Mouse (Mus musculus) neural tube, embryonic 14.5 days (tissue): ENCODE data around the gene E130114P18Rik. TPM values are rescaled to one million over a fixed set of nuclear protein-coding genes. Genes with fewer than 3 reads are reported as not detected.
A peak's percentile ranks its signal among the peaks of the same experiment; 100 is the strongest.

Experiments used
- ATAC-seq: fragments of 200-750 bp; cut with Nextera tagmentation; 2 replicates; pipeline ENCODE4 v1.8.0; 2017; ENCODE audit warnings: low read depth, mild to moderate bottlenecking, moderate TSS enrichment, moderate library complexity
- H3K27ac ChIP-seq: fragments of 300-500 bp; sonication (generic); 2 replicates; pipeline ENCODE4 v1.5.1; 2014; ENCODE audit warnings: low read depth, mild to moderate bottlenecking, control low read depth, low read length, moderate library complexity, mixed read lengths
- H3K27me3 ChIP-seq: fragments of 300-500 bp; sonication (generic); 2 replicates; pipeline ENCODE4 v1.6.1; 2014; ENCODE audit warnings: low read length; ENCODE audit not compliant: control insufficient read depth, insufficient read depth
- H3K36me3 ChIP-seq: fragments of 300-500 bp; sonication (generic); 2 replicates; pipeline ENCODE4 v1.6.1; 2014; ENCODE audit warnings: low read length, mixed read lengths; ENCODE audit not compliant: control insufficient read depth, insufficient read depth
- H3K4me1 ChIP-seq: fragments of 300-500 bp; sonication (generic); 2 replicates; pipeline ENCODE4 v1.6.1; 2014; ENCODE audit warnings: low read length; ENCODE audit not compliant: control insufficient read depth, insufficient read depth
- H3K4me2 ChIP-seq: fragments of 300-500 bp; sonication (generic); 2 replicates; pipeline ENCODE4 v1.6.1; 2014; ENCODE audit warnings: mild to moderate bottlenecking, low read depth, low read length, control low read depth
- H3K4me3 ChIP-seq: fragments of 300-500 bp; sonication (generic); 2 replicates; pipeline ENCODE4 v1.5.1; 2014; ENCODE audit warnings: low read depth, low read length, control low read depth, mixed read lengths
- H3K9ac ChIP-seq: fragments of 300-500 bp; sonication (generic); replicated peaks from 2 replicates; pipeline ENCODE4 v1.6.1; 2014; ENCODE audit warnings: low read depth, mild to moderate bottlenecking, control low read depth, low read length, mixed read lengths
- H3K9me3 ChIP-seq: fragments of 300-500 bp; sonication (generic); 2 replicates; pipeline ENCODE4 v1.6.1; 2016; ENCODE audit warnings: low read length; ENCODE audit not compliant: control insufficient read depth
- WGBS: fragments of 180-500 bp; shearing (Covaris S2); extraction: QIAGEN DNeasy Blood & Tissue Kit; methylation state at CpG from one replicate; pipeline ENCODE4 v1.1.7; 2014; 5-methylcytosine and 5-hydroxymethylcytosine counted together
- polyA plus RNA-seq: library from polyadenylated mRNA; unstranded; fragments of >200 nt; fragmentation: Nextera tagmentation; extraction: Ambion mirVana; gene quantifications from 2 replicates; pipeline ENCODE4 v1.2.1, GENCODE M21; 2014

The E130114P18Rik gene
- polyA plus RNA-seq, 1 experiment from 2014 or later, result 22.6 TPM

DNA sequence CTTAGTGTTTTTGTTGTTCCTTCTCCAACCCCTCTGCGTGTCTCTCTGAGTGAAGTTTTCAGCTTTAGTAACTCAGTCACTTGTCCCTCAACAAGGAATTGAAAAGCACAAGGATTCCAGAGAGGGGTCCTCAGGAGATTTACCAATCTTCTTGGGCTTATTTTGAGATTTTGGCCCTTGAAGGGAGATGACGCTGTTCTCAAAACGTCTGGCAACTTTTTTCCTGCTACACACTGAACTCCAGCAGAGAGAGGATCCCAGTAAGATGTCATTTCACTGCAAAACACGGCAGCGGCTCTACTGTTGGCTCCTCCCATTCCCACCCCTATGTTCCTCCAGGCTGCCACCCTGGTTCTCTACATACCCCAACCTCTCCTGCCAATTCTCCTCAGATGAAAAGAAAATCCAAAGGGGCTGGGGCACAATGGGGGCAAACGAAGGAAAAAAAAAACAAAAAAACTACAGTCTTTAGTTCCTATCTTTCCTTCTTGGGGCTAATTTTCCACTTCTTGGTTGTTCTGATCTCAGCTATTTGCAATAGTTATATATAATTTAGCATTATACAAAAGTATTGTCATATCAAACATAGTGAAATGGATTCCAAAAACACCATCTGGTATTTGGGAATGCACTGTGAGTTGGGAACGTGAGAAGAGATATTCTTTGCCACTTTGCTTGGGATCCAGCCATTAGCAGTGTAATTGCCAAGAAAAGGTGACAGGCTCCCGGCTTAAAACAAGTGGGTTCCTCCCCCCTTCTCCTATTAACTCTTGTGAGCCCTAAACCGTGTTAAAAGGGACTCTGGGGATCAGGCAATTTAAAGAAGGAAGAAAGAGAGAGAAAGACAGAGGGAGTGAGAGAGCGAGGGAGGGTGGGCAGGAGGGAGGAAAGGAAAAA lies 167.8 kb downstream of the E130114P18Rik start:
- no peak overlapping the region for H3K4me2 ChIP-seq
- no peak overlapping the region for H3K9ac ChIP-seq
- H3K4me1 ChIP-seq, result 0 out of 2 replicates have a peak, but pooled peaks cover 4% of the 10 kb centered on the region
- H3K9me3 ChIP-seq, result no peaks in the 10 kb centered on the region
- no peak overlapping the region; the same call in 1 of the 2 replicates for H3K27ac ChIP-seq
- H3K27me3 ChIP-seq, result no peaks in the 10 kb centered on the region
- WGBS, result 26% methylated on average over 10 of the region's 10 CpGs
- H3K4me3 ChIP-seq, result no peak overlapping the region
- ATAC-seq, result no peak
- no peaks in the 10 kb centered on the region for H3K36me3 ChIP-seq

DNA sequence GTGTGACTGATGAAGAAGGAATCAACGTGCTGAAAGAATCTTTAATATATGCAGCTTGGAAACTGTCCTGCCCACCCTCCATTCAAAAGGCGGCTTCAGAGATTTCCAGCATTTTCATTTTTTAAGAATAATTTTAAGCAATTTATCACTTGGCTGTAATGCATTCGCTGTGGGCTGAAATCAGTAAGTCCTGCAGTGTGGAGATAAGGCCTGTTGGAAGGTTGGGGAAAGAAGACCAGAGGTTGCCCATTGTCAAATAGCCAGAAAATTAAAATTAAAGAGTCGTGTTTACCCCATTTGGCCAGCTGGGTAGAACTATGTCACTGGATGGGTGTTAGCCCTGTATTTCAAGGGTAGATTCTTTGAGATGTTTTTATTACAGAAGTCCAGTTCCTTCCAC lies 168.5 kb downstream of the E130114P18Rik start:
- H3K9me3 ChIP-seq, result no peaks in the 10 kb centered on the region
- H3K27ac ChIP-seq, result no peak overlapping the region; the same call in 1 of the 2 replicates
- H3K36me3 ChIP-seq, result no peaks in the 10 kb centered on the region
- no peak for ATAC-seq
- 0 out of 2 replicates have a peak, but pooled peaks cover 4% of the 10 kb centered on the region for H3K4me1 ChIP-seq
- H3K27me3 ChIP-seq, result no peaks in the 10 kb centered on the region
- no peak overlapping the region for H3K9ac ChIP-seq
- no peak overlapping the region for H3K4me2 ChIP-seq
- no peak overlapping the region for H3K4me3 ChIP-seq
- 88% methylated on average over 4 of the region's 4 CpGs for WGBS

DNA sequence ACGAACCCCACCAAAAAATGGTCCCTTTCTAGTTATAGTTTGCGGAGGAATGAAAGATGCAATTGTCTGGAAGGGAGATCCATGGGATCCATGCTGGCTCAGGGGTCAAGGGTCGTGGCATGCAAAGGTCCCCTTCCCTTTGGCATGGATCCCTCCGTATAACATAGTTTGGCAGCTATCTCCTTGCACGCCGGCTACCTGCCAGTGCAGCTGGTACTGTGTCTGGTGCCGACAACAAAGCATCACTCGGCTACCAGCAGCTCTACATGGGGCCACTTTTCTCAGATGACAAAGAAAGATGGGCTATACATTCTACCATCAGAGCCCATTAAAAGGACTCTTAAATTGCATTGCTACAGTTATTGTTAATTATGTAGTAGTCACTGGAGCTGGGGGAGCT lies 169.2 kb downstream of the E130114P18Rik start:
- H3K9me3 ChIP-seq, result no peaks in the 10 kb centered on the region
- no peak overlapping the region for H3K9ac ChIP-seq
- no peak overlapping the region for H3K27ac ChIP-seq
- no peak overlapping the region for H3K4me2 ChIP-seq
- 51% methylated on average over 8 of the region's 8 CpGs for WGBS
- 0 out of 2 replicates have a peak, but pooled peaks cover 4% of the 10 kb centered on the region for H3K4me1 ChIP-seq
- no peaks in the 10 kb centered on the region for H3K36me3 ChIP-seq
- no peak overlapping the region for H3K4me3 ChIP-seq
- peak; percentile 28; the same call in 1 of the 2 replicates for ATAC-seq
- no peaks in the 10 kb centered on the region for H3K27me3 ChIP-seq

DNA sequence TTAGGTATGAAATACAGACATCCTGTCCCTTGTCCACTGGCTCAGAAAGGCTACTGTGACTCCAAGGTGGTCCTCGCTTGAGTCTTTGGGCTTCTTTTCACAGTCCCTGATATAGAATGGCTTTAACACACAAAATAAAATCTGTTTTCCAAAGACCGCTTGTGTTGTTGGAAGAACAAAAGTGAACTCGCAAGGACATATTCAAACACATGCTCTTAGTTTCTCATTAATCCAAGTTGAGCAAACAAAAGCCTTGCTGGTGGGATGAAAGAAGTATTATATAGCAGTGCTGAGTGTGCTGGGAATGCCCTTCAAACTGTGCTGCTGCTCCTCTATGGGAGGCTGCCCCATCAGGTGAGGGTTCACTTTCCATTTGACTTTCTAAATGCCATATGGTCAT lies 169.7 kb downstream of the E130114P18Rik start:
- no peak overlapping the region for H3K4me2 ChIP-seq
- WGBS, result 57% methylated on average over 3 of the region's 3 CpGs
- no peak for ATAC-seq
- no peak overlapping the region for H3K9ac ChIP-seq
- no peaks in the 10 kb centered on the region for H3K9me3 ChIP-seq
- H3K27me3 ChIP-seq, result no peaks in the 10 kb centered on the region
- no peak overlapping the region for H3K4me3 ChIP-seq
- H3K27ac ChIP-seq, result no peak overlapping the region
- no peaks in the 10 kb centered on the region for H3K36me3 ChIP-seq
- H3K4me1 ChIP-seq, result 0 out of 2 replicates have a peak, but pooled peaks cover 4% of the 10 kb centered on the region

DNA sequence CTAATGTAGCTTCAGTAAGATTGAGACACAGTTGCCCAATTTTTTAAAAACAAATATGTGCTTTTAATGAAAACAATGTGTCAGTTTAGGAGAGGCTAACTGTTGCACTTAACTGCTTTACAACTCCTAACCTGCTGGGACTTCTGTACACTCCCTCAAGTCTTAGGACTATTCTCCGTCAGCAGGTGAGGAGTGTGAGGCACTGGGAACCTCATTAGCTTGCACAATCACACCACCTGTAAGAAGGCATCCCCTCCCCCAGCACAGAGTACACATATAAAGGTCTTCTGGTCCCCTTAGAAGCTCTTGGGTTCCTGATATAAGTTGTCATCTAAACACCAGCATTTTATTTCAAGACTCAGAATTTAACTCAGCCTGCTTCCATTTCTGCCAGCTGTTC lies 170.7 kb downstream of the E130114P18Rik start:
- no peak for ATAC-seq
- no peaks in the 10 kb centered on the region for H3K36me3 ChIP-seq
- H3K4me1 ChIP-seq, result 0 out of 2 replicates have a peak, but pooled peaks cover 4% of the 10 kb centered on the region
- no peak overlapping the region for H3K27ac ChIP-seq
- no peak overlapping the region for H3K4me2 ChIP-seq
- no peak overlapping the region for H3K9ac ChIP-seq
- H3K4me3 ChIP-seq, result no peak overlapping the region
- no peaks in the 10 kb centered on the region for H3K9me3 ChIP-seq
- 72% methylated on average over 1 of the region's 1 CpGs for WGBS
- no peaks in the 10 kb centered on the region for H3K27me3 ChIP-seq

DNA sequence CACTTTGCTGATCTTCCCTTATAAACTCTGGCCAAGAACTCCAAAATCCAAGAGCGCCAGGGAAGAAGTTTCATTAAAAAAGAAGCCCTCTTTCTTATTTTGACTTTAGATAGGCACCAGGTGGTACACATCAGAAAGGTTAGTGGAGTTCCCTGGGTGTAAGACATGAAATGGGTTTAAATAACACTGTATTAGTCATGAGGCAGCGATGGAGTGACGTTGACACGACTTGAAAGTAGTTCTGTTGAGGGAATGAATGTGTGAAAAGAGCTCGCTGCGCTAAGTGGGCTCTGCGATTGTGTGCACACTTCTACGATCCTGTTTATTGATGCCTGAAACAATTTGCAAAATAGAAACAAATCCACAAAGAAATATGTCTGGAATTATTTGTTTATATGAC lies 171.4 kb downstream of the E130114P18Rik start:
- no peak overlapping the region for H3K9ac ChIP-seq
- H3K4me1 ChIP-seq, result 0 out of 2 replicates have a peak, but pooled peaks cover 6% of the 10 kb centered on the region
- no peak for ATAC-seq
- no peaks in the 10 kb centered on the region for H3K9me3 ChIP-seq
- no peaks in the 10 kb centered on the region for H3K27me3 ChIP-seq
- H3K36me3 ChIP-seq, result no peaks in the 10 kb centered on the region
- 90% methylated on average over 8 of the region's 8 CpGs for WGBS
- H3K27ac ChIP-seq, result no peak overlapping the region
- H3K4me2 ChIP-seq, result no peak overlapping the region
- H3K4me3 ChIP-seq, result no peak overlapping the region

DNA sequence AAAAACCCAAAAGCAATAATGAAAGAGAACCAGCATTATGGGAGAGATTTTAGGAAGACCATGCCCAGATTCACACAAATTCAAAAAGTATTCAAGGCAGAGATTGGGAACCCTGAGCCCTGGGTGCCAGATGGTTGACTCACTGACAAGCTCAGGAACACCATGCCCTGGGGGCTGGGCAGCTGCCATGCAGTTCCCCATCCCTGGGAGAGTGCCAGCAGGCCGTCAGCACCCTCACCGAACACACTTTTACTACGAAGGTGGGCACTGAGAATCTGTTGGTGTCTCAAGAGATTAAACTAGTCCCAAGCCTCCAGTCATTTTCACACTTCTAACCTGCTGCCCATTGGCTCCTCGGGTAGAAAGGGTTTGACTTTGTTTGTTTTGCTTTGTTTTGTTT lies 175.3 kb downstream of the E130114P18Rik start:
- 53% methylated on average over 4 of the region's 4 CpGs for WGBS
- no peaks in the 10 kb centered on the region for H3K9me3 ChIP-seq
- H3K4me3 ChIP-seq, result no peak overlapping the region
- H3K27ac ChIP-seq, result no peak overlapping the region
- no peaks in the 10 kb centered on the region for H3K27me3 ChIP-seq
- no peak overlapping the region for H3K4me2 ChIP-seq
- ATAC-seq, result no peak
- no peak overlapping the region for H3K9ac ChIP-seq
- H3K4me1 ChIP-seq, result 0 out of 2 replicates have a peak, but pooled peaks cover 5% of the 10 kb centered on the region
- H3K36me3 ChIP-seq, result no peaks in the 10 kb centered on the region

DNA sequence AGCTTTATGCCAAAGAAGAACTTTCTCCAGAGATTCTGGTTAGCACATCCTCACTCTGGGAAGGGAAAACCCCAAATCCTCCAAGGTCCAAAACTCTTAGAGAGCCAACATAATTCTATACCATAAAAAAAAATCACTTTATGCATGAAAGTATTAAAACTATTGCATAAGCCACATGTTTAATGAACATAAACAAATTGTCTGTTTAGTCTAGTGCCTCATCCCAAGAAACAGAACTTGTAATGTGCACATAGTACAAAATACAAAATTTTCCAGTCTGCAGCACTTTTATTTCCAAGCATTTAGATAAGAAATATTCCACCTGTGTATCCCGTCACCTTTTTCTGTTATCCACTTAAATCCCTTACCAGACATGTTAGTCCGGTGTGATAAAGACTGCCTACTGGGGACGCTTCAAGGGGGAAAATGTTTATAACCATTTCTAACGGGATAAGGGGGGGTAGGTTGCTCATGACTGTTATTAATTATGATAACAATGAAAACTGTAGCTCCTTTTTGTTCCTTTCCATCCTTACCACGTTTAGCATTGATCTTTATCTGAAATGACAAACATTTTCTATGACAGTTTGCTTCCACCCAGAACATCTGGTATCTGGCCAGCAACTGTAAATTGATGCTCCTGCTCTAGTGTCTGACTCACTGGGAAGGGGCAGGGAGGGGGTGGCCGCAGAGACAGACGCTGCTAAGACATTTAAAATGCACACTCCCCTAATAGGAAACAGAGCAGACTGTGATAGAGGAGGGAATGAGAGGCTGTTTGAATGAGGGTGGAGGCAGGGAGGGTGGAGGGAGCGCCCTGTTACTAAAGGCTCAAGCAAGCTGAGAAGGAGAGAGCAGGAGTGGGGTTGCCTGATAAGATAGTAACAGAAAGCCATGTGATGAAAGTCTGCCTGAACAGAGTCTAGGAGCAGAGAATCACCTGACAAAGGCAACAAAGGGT lies 176.7 kb downstream of the E130114P18Rik start:
- Histone ChIP-seq H3K27me3 (no peaks in the 10 kb centered on the region), H3K27ac (no peak overlapping the region), H3K4me1 (0 out of 2 replicates have a peak, but pooled peaks cover 5% of the 10 kb centered on the region), H3K4me3 (no peak overlapping the region), H3K36me3 (no peaks in the 10 kb centered on the region), H3K9me3 (no peaks in the 10 kb centered on the region), H3K9ac (no peak overlapping the region), H3K4me2 (no peak overlapping the region)
- peak; percentile 63; the same call in 1 of the 2 replicates for ATAC-seq
- 45% methylated on average over 8 of the region's 8 CpGs for WGBS
